Mouse (Mus musculus): ENCODE measurements around the gene Donson. TPM values are rescaled to one million over a fixed set of nuclear protein-coding genes. Genes with fewer than 3 reads are reported as not detected.

Donson gene
- polyA plus RNA-seq, 1 experiment: 12.2 TPM

GRCm38 (mm10) chr16:91698995-91699394 is 10.4 kb upstream of the Donson start:
- Histone ChIP-seq H3K4me3 (ENCODE audit: insufficient read depth, poor library complexity, severe bottlenecking) (no peak overlapping the region), H3K79me2 (ENCODE audit: control insufficient read depth, insufficient read depth) (no peaks in the 10 kb centered on the region), H3K27me3 (ENCODE audit: control insufficient read depth, insufficient read depth, insufficient read length) (no peaks in the 10 kb centered on the region), H3ac (ENCODE audit: control insufficient read depth, insufficient read length, low read depth) (no peak overlapping the region), H3K79me3 (ENCODE audit: low read depth) (no peaks in the 10 kb centered on the region), H3K36me3 (ENCODE audit: control insufficient read depth, insufficient read depth) (peaks cover 20% of the 10 kb centered on the region)
- TF ChIP-seq MAX (IDR thresholded peaks at IDR 0.05) (no peak), CTCF (IDR thresholded peaks at IDR 0.05; ENCODE audit: control insufficient read depth, insufficient read depth, insufficient read length) (no peak), MYOD1 (IDR thresholded peaks at IDR 0.05; ENCODE audit: control insufficient read depth, insufficient read length, low read depth) (no peak), CEBPB (IDR thresholded peaks at IDR 0.05; ENCODE audit: low read depth) (no peak), USF1 (IDR thresholded peaks at IDR 0.05; ENCODE audit: low read depth) (no peak)

GRCm38 (mm10) chr16:91695108-91695755 is 6.7 kb upstream of the Donson start:
- TF ChIP-seq FOSL1 (IDR thresholded peaks at IDR 0.05; ENCODE audit: insufficient read depth, low read length, poor library complexity, severe bottlenecking) (no peak), MAX (IDR thresholded peaks at IDR 0.05) (no peak), CTCF (IDR thresholded peaks at IDR 0.05; ENCODE audit: control insufficient read depth, insufficient read depth, insufficient read length) (no peak), USF1 (IDR thresholded peaks at IDR 0.05; ENCODE audit: low read depth) (no peak), CEBPB (IDR thresholded peaks at IDR 0.05; ENCODE audit: low read depth) (no peak), MYOD1 (IDR thresholded peaks at IDR 0.05; ENCODE audit: control insufficient read depth, insufficient read length, low read depth) (no peak), MYOG (IDR thresholded peaks at IDR 0.05; ENCODE audit: control insufficient read depth, extremely low read depth, insufficient read length) (no peak)
- peaks cover 18% of the 10 kb centered on the region for H3K36me3 ChIP-seq (ENCODE audit: control insufficient read depth, insufficient read depth)
- no peaks in the 10 kb centered on the region for H3K79me3 ChIP-seq (ENCODE audit: low read depth)
- no peaks in the 10 kb centered on the region for H3K27me3 ChIP-seq (ENCODE audit: control insufficient read depth, insufficient read depth, insufficient read length)
- no peaks in the 10 kb centered on the region for H3K79me2 ChIP-seq (ENCODE audit: control insufficient read depth, insufficient read depth)
- H3ac ChIP-seq (ENCODE audit: control insufficient read depth, insufficient read length, low read depth): no peak overlapping the region
- no peak overlapping the region for H3K4me3 ChIP-seq (ENCODE audit: insufficient read depth, poor library complexity, severe bottlenecking)

- H3K27me3 ChIP-seq (ENCODE audit: control insufficient read depth, insufficient read depth, insufficient read length): no peaks in the 10 kb centered on the region
- H3K36me3 ChIP-seq (ENCODE audit: control insufficient read depth, insufficient read depth): peaks cover 15% of the 10 kb centered on the region
- no peak for TF ChIP-seq FOSL1 (IDR thresholded peaks at IDR 0.05; ENCODE audit: insufficient read depth, low read length, poor library complexity, severe bottlenecking)
- TF ChIP-seq CTCF (IDR thresholded peaks at IDR 0.05; ENCODE audit: control insufficient read depth, insufficient read depth, insufficient read length): peak; percentile 88
- no peak for TF ChIP-seq USF1 (IDR thresholded peaks at IDR 0.05; ENCODE audit: low read depth)
- H3K4me3 ChIP-seq (ENCODE audit: insufficient read depth, poor library complexity, severe bottlenecking): no peak overlapping the region
- no peak overlapping the region for H3ac ChIP-seq (ENCODE audit: control insufficient read depth, insufficient read length, low read depth)
- H3K79me2 ChIP-seq (ENCODE audit: control insufficient read depth, insufficient read depth): no peaks in the 10 kb centered on the region
- no peaks in the 10 kb centered on the region for H3K79me3 ChIP-seq (ENCODE audit: low read depth)
Measured at GRCm38 (mm10) chr16:91694455-91695084, 6.0 kb upstream of the Donson start.

DNA sequence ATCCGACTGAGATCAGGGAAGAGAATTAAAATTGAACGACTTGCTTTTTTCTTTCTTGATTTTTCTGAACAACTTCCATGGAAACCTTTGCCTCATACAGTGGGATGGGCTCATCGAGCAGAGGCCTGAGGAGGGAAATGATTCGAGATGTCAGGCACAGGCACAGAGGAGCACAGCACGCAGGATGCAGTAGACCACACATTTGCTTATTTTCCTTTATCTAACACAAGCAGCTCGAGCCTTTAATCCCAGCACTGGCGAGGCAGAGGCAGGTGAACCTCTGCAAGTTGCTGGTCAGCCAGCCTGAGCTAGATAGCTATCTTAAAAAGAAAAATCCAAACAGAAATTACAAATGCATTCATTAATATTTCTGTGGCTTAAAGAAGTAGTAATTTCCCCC is 1.2 kb upstream of the Donson start:
- Histone ChIP-seq H3K4me3 (ENCODE audit: insufficient read depth, poor library complexity, severe bottlenecking) (peak overlapping the region; percentile 14), H3K79me2 (ENCODE audit: control insufficient read depth, insufficient read depth) (peaks cover 14% of the 10 kb centered on the region)
- TF ChIP-seq USF1 (IDR thresholded peaks at IDR 0.05; ENCODE audit: low read depth) (no peak), MYOD1 (IDR thresholded peaks at IDR 0.05; ENCODE audit: control insufficient read depth, insufficient read length, low read depth) (no peak), MAX (IDR thresholded peaks at IDR 0.05) (no peak), MYOG (IDR thresholded peaks at IDR 0.05; ENCODE audit: control insufficient read depth, extremely low read depth, insufficient read length) (no peak), CEBPB (IDR thresholded peaks at IDR 0.05; ENCODE audit: low read depth) (no peak), FOSL1 (IDR thresholded peaks at IDR 0.05; ENCODE audit: insufficient read depth, low read length, poor library complexity, severe bottlenecking) (no peak), CTCF (IDR thresholded peaks at IDR 0.05; ENCODE audit: control insufficient read depth, insufficient read depth, insufficient read length) (no peak)

DNA sequence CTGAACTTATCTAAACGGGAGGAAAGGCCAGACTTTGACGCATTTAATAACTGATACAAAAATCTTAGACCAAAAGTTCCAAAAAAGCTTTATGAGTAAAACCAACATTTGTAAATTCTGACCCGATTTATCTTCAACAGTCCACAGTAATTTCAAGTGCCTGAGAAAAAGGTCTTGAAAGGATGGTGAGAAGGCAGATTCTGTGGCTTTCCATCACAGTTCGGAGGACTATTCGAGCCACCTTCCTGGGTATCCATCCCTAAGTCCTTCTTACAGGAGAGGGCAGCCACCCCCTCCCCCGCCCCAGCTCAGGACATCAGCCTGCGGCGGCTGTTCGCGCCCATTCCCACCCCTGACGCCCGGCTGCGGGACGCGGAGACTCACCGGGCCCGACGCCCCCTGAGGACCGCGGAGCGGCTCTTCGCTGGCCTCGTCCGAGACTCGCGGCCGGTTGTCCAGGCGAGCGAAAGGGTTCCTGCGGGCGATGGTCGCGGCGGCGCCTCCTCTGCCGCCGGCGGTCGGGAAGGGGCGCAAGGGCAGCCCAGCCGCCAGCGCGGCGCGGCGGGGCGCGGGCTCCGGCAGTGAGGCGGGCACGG is 449 bp downstream of the Donson start:
- H3K27me3 ChIP-seq (ENCODE audit: control insufficient read depth, insufficient read depth, insufficient read length): no peaks in the 10 kb centered on the region
- TF ChIP-seq CEBPB (IDR thresholded peaks at IDR 0.05; ENCODE audit: low read depth) (no peak), FOSL1 (IDR thresholded peaks at IDR 0.05; ENCODE audit: insufficient read depth, low read length, poor library complexity, severe bottlenecking) (no peak), MYOG (IDR thresholded peaks at IDR 0.05; ENCODE audit: control insufficient read depth, extremely low read depth, insufficient read length) (no peak), USF1 (IDR thresholded peaks at IDR 0.05; ENCODE audit: low read depth) (no peak)
- peak overlapping the region; percentile 92 for H3ac ChIP-seq (ENCODE audit: control insufficient read depth, insufficient read length, low read depth)

More for the DNA sequence above, 1.2 kb upstream of the Donson start:
- H3K27me3 ChIP-seq (ENCODE audit: control insufficient read depth, insufficient read depth, insufficient read length): no peaks in the 10 kb centered on the region
- H3K79me3 ChIP-seq (ENCODE audit: low read depth): peaks cover 2% of the 10 kb centered on the region
- peak overlapping the region; percentile 37 for H3ac ChIP-seq (ENCODE audit: control insufficient read depth, insufficient read length, low read depth)
- H3K36me3 ChIP-seq (ENCODE audit: control insufficient read depth, insufficient read depth): peaks cover 14% of the 10 kb centered on the region

More for the DNA sequence above, 449 bp downstream of the Donson start:
- Histone ChIP-seq H3K36me3 (ENCODE audit: control insufficient read depth, insufficient read depth) (peaks cover 20% of the 10 kb centered on the region), H3K79me3 (ENCODE audit: low read depth) (peaks cover 2% of the 10 kb centered on the region), H3K4me3 (ENCODE audit: insufficient read depth, poor library complexity, severe bottlenecking) (peak overlapping the region; percentile 68), H3K79me2 (ENCODE audit: control insufficient read depth, insufficient read depth) (peaks cover 14% of the 10 kb centered on the region)

All from C2C12 (cell line).